ENCODE assay signal across 18 mouse cellular contexts in genomic region chr15:81951159-81951558, GRCm38 (mm10). TPM values are rescaled to one million over a fixed set of nuclear protein-coding genes. Genes with fewer than 3 reads are reported as not detected.
"Had no signal": no experiment of that assay in that cellular context is flagged by ENCODE, and none has a peak within 500 bp of the region (broad histone marks: within the 10 kb centered on the region; RNA-seq: fewer than 3 reads in every experiment).

No protein-coding gene starts in this region.

- H3K4me1 ChIP-seq: limb, embryonic 12.5 days; midbrain, embryonic 12.5 days; neural tube, embryonic 12.5 days had no signal

- H3K9me3 ChIP-seq: kidney, embryonic 15.5 days; limb, embryonic 12.5 days; midbrain, embryonic 12.5 days; neural tube, embryonic 12.5 days had no signal

- DNase-seq: kidney, postnatal 25 days; liver; lung, adult 2 months; lung, postnatal 14 days; thymus, postnatal 4 days had no signal

- H3K9ac ChIP-seq: kidney, embryonic 15.5 days; limb, embryonic 12.5 days; liver, embryonic 14.5 days; midbrain, embryonic 12.5 days; neural tube, embryonic 12.5 days had no signal

- H3K27me3 ChIP-seq: kidney, embryonic 15.5 days; limb, embryonic 12.5 days; midbrain, embryonic 12.5 days; neural tube, embryonic 12.5 days had no signal

- H3K27ac ChIP-seq: kidney, embryonic 15.5 days; limb, embryonic 12.5 days; liver, embryonic 14.5 days; macrophage; midbrain, embryonic 12.5 days; neural tube, embryonic 12.5 days; stomach, postnatal 0 days had no signal

- H3K4me2 ChIP-seq: kidney, embryonic 15.5 days; limb, embryonic 12.5 days; midbrain, embryonic 12.5 days; neural tube, embryonic 12.5 days had no signal

- H3K4me3 ChIP-seq: kidney, embryonic 15.5 days; limb, embryonic 12.5 days; megakaryocyte, embryonic 14.5 days; midbrain, embryonic 12.5 days; neural tube, embryonic 12.5 days had no signal

RNA-seq across cellular contexts. Expression of gene Csdc2, which starts 14.6 kb away (rescaled TPM):
- total RNA-seq: monocyte, adult 5-6 weeks; neutrophil, adult 5-6 weeks had no signal

RNA-seq across cellular contexts. Expression of gene 1700029P11Rik, which starts 29.2 kb away (rescaled TPM):
- total RNA-seq: layer of hippocampus, adult 18-20 months; layer of hippocampus, postnatal 10 days; left cerebral cortex, postnatal 36 days; monocyte, adult 5-6 weeks; neutrophil, adult 5-6 weeks had no signal
- polyA plus RNA-seq: kidney, embryonic 15.5 days; limb, embryonic 12.5 days; liver, embryonic 14.5 days; lung, adult 2 months; macrophage; midbrain, embryonic 12.5 days; neural tube, embryonic 12.5 days; stomach, postnatal 0 days had no signal
